Mouse (Mus musculus) kidney, embryonic 16.5 days (tissue): Measurements from ENCODE around the gene Hba-a2. TPM values are rescaled to one million over a fixed set of nuclear protein-coding genes. Genes with fewer than 3 reads are reported as not detected.
A peak's percentile ranks its signal among the peaks of the same experiment; 100 is the strongest.
"Not testable (repeated sequence)": the region's sequence is repeated elsewhere in the genome, so short reads cannot be mapped to it uniquely, and the experiment has no call there.

Experiments used
- ATAC-seq: fragments of 200-750 bp; cut with Nextera tagmentation; 2 replicates; pipeline ENCODE4 v1.8.0; 2017; ENCODE audit warnings: moderate TSS enrichment; ENCODE audit not compliant: low FRiP score, low TSS enrichment
- H3K27ac ChIP-seq: fragments of 300-500 bp; sonication (generic); 2 replicates; pipeline ENCODE4 v1.5.1; 2014; ENCODE audit warnings: low read length
- H3K27me3 ChIP-seq: fragments of 300-500 bp; sonication (generic); 2 replicates; pipeline ENCODE4 v1.6.1; 2014; ENCODE audit warnings: low read length, control low read depth, mixed read lengths; ENCODE audit not compliant: insufficient read depth
- H3K36me3 ChIP-seq: fragments of 300-500 bp; sonication (generic); 2 replicates; pipeline ENCODE4 v1.6.1; 2014; ENCODE audit warnings: low read length, control low read depth, mixed read lengths; ENCODE audit not compliant: insufficient read depth
- H3K4me1 ChIP-seq: fragments of 300-500 bp; sonication (generic); 2 replicates; pipeline ENCODE4 v1.6.1; 2014; ENCODE audit warnings: low read length, control low read depth, mixed read lengths; ENCODE audit not compliant: insufficient read depth
- H3K4me2 ChIP-seq: fragments of 300-500 bp; sonication (generic); replicated peaks from 2 replicates; pipeline ENCODE4 v1.6.1; 2014; ENCODE audit warnings: low read depth, low read length
- H3K4me3 ChIP-seq: fragments of 300-500 bp; sonication (generic); 2 replicates; pipeline ENCODE4 v1.5.1; 2014; ENCODE audit warnings: mild to moderate bottlenecking, low read length
- H3K9ac ChIP-seq: fragments of 300-500 bp; sonication (generic); replicated peaks from 2 replicates; pipeline ENCODE4 v1.6.1; 2014; ENCODE audit warnings: low read length
- H3K9me3 ChIP-seq: fragments of 300-500 bp; sonication (generic); 2 replicates; pipeline ENCODE4 v1.6.1; 2016; ENCODE audit warnings: low read length, control low read depth
- WGBS: fragments of 180-500 bp; shearing (Covaris S2); extraction: QIAGEN DNeasy Blood & Tissue Kit; methylation state at CpG from one replicate; pipeline ENCODE4 v1.1.7; 2014; 5-methylcytosine and 5-hydroxymethylcytosine counted together
- polyA plus RNA-seq: library from polyadenylated mRNA; unstranded; fragments of >200 nt; fragmentation: Nextera tagmentation; extraction: Ambion mirVana; gene quantifications from 2 replicates; pipeline ENCODE4 v1.2.1, GENCODE M21; 2015

Gene Hba-a2
- polyA plus RNA-seq, 1 experiment from 2014 or later: 10,418 TPM

DNA sequence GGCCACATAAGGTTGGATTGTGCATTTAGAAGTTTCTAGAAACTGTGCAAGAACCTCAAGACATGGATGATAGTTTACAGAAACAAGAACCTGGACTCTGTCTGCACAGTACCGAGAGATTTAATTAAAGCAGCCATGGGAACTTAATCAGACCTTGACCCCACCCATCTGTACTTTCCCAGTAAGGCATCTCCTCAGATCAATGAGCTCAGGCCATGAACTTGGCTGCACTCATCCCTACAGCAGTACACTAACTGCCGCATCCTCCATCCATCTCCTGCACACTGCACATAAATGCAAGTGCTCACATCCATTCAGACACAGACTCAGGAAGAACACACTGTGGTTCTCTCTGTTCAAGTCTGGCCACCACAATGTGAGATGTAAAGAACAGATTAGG lies 15.6 kb upstream of the Hba-a2 start:
- H3K4me1 ChIP-seq: no peaks in the 10 kb centered on the region
- H3K4me2 ChIP-seq: no peak overlapping the region
- ATAC-seq: no peak
- WGBS: 38% methylated on average over 2 of the region's 2 CpGs
- no peak overlapping the region for H3K9ac ChIP-seq
- H3K36me3 ChIP-seq: no peaks in the 10 kb centered on the region
- peaks cover 6% of the 10 kb centered on the region; the same call in 1 of the 2 replicates for H3K27me3 ChIP-seq
- no peaks in the 10 kb centered on the region for H3K9me3 ChIP-seq
- H3K4me3 ChIP-seq: no peak overlapping the region
- no peak overlapping the region for H3K27ac ChIP-seq

DNA sequence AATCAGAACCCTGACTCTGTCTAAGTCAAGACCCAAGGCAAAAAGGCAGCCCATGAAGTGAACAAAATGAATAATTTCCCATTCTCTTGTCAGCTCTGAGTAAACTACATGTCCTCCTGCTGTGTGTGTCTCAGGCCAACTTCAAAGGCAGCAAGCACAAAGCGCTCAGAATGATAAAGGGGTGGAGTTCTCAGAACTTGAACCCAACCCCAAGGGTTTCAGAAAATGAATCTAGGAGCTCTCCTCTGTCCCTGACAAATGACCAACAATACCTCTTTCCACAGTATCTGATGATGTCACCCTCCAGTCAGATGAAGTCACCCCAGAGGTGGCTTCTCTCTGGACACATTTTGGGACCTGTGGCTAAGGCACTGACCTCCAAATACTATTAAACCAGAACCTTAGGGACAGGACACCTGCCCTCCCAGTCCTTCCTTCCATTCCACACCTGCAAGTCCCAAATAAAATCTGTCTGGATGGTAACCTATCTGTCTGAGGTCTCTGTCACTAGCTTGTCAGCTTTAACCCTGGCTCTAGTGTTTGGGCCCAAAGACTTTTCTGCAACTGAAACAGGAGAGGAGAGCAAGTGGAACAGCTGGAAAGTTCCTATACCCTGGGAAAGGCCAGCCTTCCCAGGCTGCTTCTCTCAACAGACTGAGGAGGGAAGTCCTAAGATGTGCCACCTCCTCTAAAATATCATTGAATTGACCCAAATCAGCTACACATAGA lies 14.7 kb upstream of the Hba-a2 start:
- Histone ChIP-seq H3K4me1 (no peaks in the 10 kb centered on the region), H3K9me3 (no peaks in the 10 kb centered on the region), H3K36me3 (no peaks in the 10 kb centered on the region), H3K4me2 (no peak overlapping the region), H3K27ac (no peak overlapping the region), H3K27me3 (peaks cover 6% of the 10 kb centered on the region; the same call in 1 of the 2 replicates), H3K9ac (no peak overlapping the region), H3K4me3 (no peak overlapping the region)
- no peak for ATAC-seq
- WGBS: 75% methylated on average over 1 of the region's 1 CpGs

DNA sequence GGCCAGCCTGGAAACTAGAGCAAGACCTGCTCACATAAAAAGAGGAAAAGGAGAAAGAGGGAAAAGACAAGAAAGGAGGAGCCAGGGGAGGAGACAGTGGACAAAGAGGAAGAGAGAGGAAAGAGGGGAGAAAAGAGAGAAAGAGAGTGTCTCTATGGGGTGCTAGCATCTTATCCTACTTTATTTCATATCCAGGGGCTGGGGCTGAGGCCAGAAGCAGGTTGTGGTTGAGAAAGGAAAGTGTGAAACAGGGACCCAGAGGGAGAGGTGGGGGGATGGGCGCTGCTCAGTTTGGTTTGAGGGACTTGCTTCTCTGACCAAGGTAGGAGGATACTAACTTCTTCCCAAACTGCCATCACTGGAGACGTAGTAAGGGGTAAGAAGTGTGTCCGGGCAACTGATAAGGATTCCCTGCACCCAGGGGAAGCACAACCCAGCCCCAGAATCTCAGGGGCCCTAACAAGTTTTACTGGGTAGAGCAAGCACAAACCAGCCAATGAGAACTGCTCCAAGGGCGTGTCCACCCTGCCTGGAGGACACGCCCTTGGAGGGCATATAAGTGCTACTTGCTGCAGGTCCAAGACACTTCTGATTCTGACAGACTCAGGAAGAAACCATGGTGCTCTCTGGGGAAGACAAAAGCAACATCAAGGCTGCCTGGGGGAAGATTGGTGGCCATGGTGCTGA lies 13.1 kb upstream of the Hba-a2 start, which contains the start of gene Hba-a1:
TSS of gene Hba-a1 (plus strand) at position 421 of the 687 bp plus-strand sequence.
- H3K27ac ChIP-seq, H3K4me1 ChIP-seq, H3K36me3 ChIP-seq, H3K9me3 ChIP-seq, H3K9ac ChIP-seq, H3K27me3 ChIP-seq, H3K4me2 ChIP-seq, H3K4me3 ChIP-seq, ATAC-seq: not testable (repeated sequence)
- 43% methylated on average over 1 of the region's 5 CpGs for WGBS

DNA sequence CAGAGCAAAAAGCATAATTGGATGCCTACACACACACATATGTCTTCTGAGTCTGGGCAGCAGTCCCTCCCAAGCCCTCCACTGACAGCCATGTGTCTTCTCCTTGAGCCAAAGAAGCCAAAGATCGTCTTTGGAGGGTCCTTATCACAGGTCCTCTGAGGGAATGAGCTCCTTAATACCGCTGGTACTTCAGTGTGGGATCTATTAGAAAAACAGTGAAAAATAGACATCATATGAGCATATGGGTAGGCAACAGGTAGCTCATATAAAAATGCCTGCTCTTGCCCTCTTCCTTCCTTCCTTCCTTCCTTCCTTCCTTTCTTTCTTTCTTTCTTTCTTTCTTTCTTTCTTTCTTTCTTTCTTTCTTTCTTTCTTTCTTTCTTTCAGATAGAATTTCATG lies 11.7 kb upstream of the Hba-a2 start:
- not testable (repeated sequence) for H3K9me3 ChIP-seq, H3K4me2 ChIP-seq, H3K27ac ChIP-seq, H3K36me3 ChIP-seq, H3K4me1 ChIP-seq, H3K4me3 ChIP-seq, ATAC-seq, H3K9ac ChIP-seq
- peaks cover 13% of the 10 kb centered on the region for H3K27me3 ChIP-seq
- 62% methylated on average over 2 of the region's 2 CpGs for WGBS

DNA sequence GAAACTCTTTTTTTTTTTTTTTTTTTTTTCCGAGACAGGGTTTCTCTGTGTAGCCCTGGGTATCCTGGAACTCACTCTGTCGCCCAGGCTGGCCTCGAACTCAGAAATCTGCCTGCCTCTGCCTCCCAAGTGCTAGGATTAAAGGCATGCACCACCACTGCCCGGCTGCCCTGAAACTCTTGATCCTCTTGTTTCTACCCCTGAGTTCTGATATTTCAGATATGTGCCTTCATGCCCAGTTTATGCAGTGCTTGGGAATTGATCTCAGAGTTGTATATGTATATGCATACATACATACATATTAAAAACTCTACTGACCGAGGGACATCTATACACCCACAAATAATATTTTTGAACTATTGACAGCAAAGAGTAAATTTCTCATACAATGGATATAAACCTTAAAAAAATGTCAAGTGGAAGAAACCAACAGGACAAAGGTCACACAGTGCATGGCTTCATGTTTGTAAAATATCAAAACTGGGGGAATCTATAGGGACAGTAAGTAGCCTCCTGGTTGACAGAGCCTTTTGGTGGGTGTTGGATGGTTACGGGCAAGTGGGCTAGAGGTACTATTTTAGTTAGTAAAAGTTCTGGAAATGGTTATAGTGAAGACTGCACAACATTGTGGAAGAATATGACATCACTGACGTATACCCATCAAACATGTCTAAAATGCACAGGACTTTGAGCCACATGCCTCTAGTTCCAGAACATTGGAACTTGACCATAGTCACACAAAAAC lies 11.1 kb upstream of the Hba-a2 start:
- H3K4me3 ChIP-seq: no peak overlapping the region
- H3K4me2 ChIP-seq: no peak overlapping the region
- H3K9me3 ChIP-seq: no peaks in the 10 kb centered on the region
- H3K27ac ChIP-seq: no peak overlapping the region
- H3K36me3 ChIP-seq: no peaks in the 10 kb centered on the region
- no peak overlapping the region for H3K9ac ChIP-seq
- H3K27me3 ChIP-seq: peaks cover 13% of the 10 kb centered on the region
- no peaks in the 10 kb centered on the region for H3K4me1 ChIP-seq
- 85% methylated on average over 6 of the region's 7 CpGs for WGBS
- ATAC-seq: no peak

DNA sequence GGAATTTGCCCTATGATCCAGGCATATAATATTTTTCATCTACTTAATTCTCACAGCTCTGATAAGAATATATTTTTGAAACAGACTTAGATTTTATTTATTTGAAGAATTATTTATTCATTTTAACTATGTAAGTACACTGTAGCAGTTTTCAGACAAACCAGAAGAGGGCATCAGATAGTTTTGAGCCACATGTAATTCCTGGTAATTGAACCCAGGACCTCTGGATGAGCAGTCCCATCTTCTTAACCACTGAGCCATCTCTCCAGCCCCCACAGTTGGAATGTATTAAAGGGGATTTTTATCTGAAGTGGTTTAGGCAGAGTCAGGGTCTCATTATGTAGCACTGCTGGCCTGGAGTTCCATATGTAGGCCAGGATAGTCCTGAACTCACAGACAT lies 10.4 kb upstream of the Hba-a2 start:
- not testable (repeated sequence) for H3K4me2 ChIP-seq, H3K9me3 ChIP-seq, H3K36me3 ChIP-seq, H3K27ac ChIP-seq, H3K4me1 ChIP-seq, H3K9ac ChIP-seq, H3K4me3 ChIP-seq, ATAC-seq
- H3K27me3 ChIP-seq: peaks cover 13% of the 10 kb centered on the region

DNA sequence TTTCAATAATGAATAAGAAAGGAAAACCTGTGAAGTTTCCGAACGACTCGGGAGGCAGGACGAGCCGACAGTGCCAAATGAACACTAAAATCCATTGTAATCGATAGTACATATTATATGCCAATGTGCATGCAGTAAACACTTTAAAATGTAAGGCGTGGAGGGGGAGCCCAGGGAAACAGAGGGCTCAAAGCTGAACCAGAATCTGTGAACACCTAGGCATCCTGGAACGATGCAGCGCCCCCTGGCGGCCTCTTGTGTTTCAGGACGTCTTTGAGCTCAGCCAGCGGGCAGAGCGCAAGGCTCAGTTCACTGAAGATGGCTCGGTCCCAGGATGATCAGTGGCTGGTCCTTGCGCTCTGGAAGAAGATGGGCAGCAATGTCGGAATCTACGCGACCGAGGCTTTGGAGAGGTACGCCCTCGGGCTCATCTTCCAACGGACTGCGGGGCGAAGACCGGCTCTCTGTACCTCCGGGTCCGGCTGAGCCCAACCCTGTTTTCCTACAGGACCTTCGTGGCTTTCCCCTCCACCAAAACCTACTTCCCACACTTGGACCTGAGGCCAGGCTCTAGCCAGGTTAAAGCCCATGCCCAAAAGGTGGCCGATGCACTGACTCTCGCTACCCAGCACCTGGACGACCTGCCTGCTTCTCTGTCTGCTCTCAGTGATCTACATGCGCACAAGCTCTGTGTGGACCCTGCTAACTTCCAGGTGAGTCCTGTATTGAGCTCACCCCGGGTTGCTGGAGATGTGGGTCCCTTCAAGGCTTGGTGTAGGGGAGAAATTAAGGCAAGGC lies 9.4 kb upstream of the Hba-a2 start, which contains the start of gene Hbq1b:
TSS of gene Hbq1b (plus strand) at position 271 of the 798 bp plus-strand sequence.
- peak within 1 kb of the TSS; percentile 28 for H3K4me3 ChIP-seq
- 20% methylated on average over 30 of the region's 33 CpGs for WGBS

DNA sequence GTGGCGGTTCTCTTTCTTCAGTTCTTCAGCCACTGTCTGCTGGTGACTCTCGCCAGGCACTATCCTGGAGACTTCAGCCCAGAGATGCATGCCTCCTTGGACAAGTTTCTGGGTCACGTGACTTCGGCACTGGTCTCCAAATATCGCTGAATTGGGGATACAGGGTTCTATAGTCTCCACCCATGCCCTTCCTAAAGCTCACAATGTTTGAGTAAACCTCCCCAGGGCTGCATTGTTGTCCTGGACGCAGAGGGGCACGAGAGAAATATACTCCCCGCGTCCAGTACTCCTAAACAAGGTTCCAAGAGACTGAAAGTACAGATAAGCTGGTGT lies 8.8 kb upstream of the Hba-a2 start:
- H3K4me2 ChIP-seq: no peak overlapping the region
- H3K4me1 ChIP-seq: no peaks in the 10 kb centered on the region
- H3K9ac ChIP-seq: no peak overlapping the region
- H3K9me3 ChIP-seq: no peaks in the 10 kb centered on the region
- no peak overlapping the region for H3K4me3 ChIP-seq
- WGBS: 69% methylated on average over 9 of the region's 9 CpGs
- no peak for ATAC-seq
- H3K36me3 ChIP-seq: no peaks in the 10 kb centered on the region
- peaks cover 10% of the 10 kb centered on the region for H3K27me3 ChIP-seq
- H3K27ac ChIP-seq: no peak overlapping the region

More for the DNA sequence above, 9.4 kb upstream of the Hba-a2 start, which contains the start of gene Hbq1b:
- H3K9ac ChIP-seq, H3K9me3 ChIP-seq, H3K4me1 ChIP-seq, H3K27me3 ChIP-seq, H3K36me3 ChIP-seq, H3K27ac ChIP-seq: not testable (repeated sequence)
- peak within 1 kb of the TSS; percentile 44 for H3K4me2 ChIP-seq
- peak; percentile 72 for ATAC-seq

DNA sequence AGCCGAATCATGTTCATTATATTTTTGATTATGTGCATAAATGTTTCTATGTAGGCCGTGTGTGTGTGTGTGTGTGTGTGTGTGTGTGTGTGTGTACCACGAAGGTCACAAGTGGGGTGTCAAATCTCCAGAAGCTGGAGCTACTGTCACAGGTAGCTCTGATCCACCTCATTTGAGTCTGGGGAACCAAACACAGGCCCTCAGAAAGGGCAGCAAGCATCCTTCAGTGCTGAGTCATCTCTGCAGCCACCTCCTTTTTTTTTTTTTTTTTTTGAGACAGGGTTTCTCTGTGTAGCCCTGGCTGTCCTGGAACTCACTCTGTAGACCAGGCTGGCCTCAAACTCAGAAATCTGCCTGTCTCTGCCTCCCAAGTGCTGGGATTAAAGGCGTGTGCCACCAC lies 3.5 kb upstream of the Hba-a2 start:
- H3K27ac ChIP-seq, H3K4me2 ChIP-seq, ATAC-seq, H3K4me3 ChIP-seq, H3K9me3 ChIP-seq, H3K27me3 ChIP-seq, H3K36me3 ChIP-seq, H3K4me1 ChIP-seq, H3K9ac ChIP-seq: not testable (repeated sequence)
- 82% methylated on average over 4 of the region's 4 CpGs for WGBS
